In the genomic region with DNA sequence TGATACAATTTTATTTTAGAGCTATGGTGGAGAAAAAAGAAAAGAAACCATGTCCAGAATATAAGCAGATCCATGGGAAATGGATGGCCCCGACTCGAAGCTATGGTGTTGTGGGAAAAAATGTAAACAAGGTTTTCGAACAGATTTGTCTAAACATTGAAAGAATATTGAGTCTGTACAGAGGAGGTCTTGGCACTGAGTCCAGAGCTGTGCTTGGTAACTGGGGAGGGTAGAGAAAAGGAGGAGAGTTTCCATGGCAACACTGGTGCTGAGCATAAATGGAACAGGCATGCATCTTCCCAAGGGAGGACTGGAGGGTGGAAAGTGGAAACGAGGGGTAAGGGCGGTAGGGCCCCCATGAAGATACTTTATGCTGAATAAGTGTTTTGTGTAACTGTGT, we compare ENCODE assay signal across 9 mouse cellular contexts.
DNase-seq lines count a peak whose midpoint lies in the region; ATAC-seq and TF ChIP-seq lines count a peak whose summit lies in the region.
"Had no signal": no experiment of that assay in that cellular context is flagged by ENCODE, and none has a peak within 500 bp of the region (broad histone marks: within the 10 kb centered on the region; RNA-seq: fewer than 3 reads in every experiment).

No protein-coding gene starts in this region.

- H3K9me3 ChIP-seq in forebrain, embryonic 10.5 days, result no peaks in the 10 kb centered on the region
- H3K9me3 ChIP-seq in neural tube, embryonic 11.5 days (ENCODE audit: control insufficient read depth, low read length), result no peaks in the 10 kb centered on the region
- H3K9me3 ChIP-seq: limb, embryonic 12.5 days had no signal

- peak; percentile 78 for ATAC-seq in neural tube, embryonic 11.5 days (ENCODE audit: insufficient read depth, low FRiP score, low TSS enrichment)
- no peak for ATAC-seq in erythroblast, adult 5-6 weeks (replicated peaks; ENCODE audit: low FRiP score, poor library complexity, severe bottlenecking)

- no peak overlapping the region for H3K9ac ChIP-seq in neural tube, embryonic 11.5 days (ENCODE audit: low read length)
- no peak overlapping the region for H3K9ac ChIP-seq in heart, adult 2 months (ENCODE audit: low read depth, low read length)
- H3K9ac ChIP-seq: limb, embryonic 12.5 days had no signal

- 0 out of 2 replicates have a peak, but pooled peaks cover 4% of the 10 kb centered on the region for H3K4me1 ChIP-seq in cortical plate, adult 2 months (ENCODE audit: control insufficient read depth, insufficient read depth, low read length)
- H3K4me1 ChIP-seq in forebrain, embryonic 10.5 days, result peaks cover 40% of the 10 kb centered on the region
- H3K4me1 ChIP-seq in neural tube, embryonic 11.5 days (ENCODE audit: control insufficient read depth, insufficient read depth, low read length), result peaks cover 8% of the 10 kb centered on the region; the same call in 1 of the 2 replicates
- peaks cover 2% of the 10 kb centered on the region; the same call in 1 of the 2 replicates for H3K4me1 ChIP-seq in heart, adult 2 months (ENCODE audit: control insufficient read depth, insufficient read depth, low read length)

- no peak for TF ChIP-seq POLR2A in cortical plate, adult 2 months (IDR thresholded peaks at IDR 0.05; ENCODE audit: extremely low read depth, insufficient read depth, low read length)
- no peak for TF ChIP-seq POLR2A in heart, adult 2 months (IDR thresholded peaks at IDR 0.05; ENCODE audit: insufficient read depth, low read depth, low read length)

- WGBS in forebrain, embryonic 10.5 days, result 46% methylated on average over 5 of the region's 5 CpGs
- 21% methylated on average over 5 of the region's 5 CpGs for WGBS in neural tube, embryonic 11.5 days
- WGBS in heart, adult 2 months, result 58% methylated on average over 5 of the region's 5 CpGs

- TF ChIP-seq CTCF in cortical plate, adult 2 months (IDR thresholded peaks at IDR 0.05; ENCODE audit: extremely low read depth, insufficient read depth, low read length), result no peak
- TF ChIP-seq CTCF in heart, adult 2 months (IDR thresholded peaks at IDR 0.05), result no peak

- intact Hi-C loops in heart, adult 2 months (cut with DNase I), result loop anchor here (2.0 kb wide), 3 partner anchors 1418 to 1540 kb away; no protein-coding TSS in a partner anchor

- H3K27ac ChIP-seq in cortical plate, adult 2 months (ENCODE audit: insufficient read depth, low read length), result 0 out of 2 replicates have a peak overlapping the region, but pooled peaks have one; percentile 18
- peak overlapping the region; percentile 84 for H3K27ac ChIP-seq in forebrain, embryonic 10.5 days
- H3K27ac ChIP-seq in neural tube, embryonic 11.5 days (ENCODE audit: low read depth, low read length), result no peak overlapping the region
- H3K27ac ChIP-seq in heart, adult 2 months, result no peak overlapping the region
- H3K27ac ChIP-seq: limb, embryonic 12.5 days had no signal

- DNase-seq in forebrain, embryonic 10.5 days (ENCODE audit: extremely low spot score, low spot score), result peak; percentile 43
- DNase-seq in layer of hippocampus, adult 9-11 months, result peak; percentile 79
- DNase-seq in neural tube, embryonic 11.5 days (ENCODE audit: low spot score), result peak; percentile 61
- DNase-seq in heart, adult 2 months, result no peak
- no peak for DNase-seq in c-Kit-positive CD71-positive TER-119-positive erythroid progenitor cells, embryonic 14.5 days (ENCODE audit: low spot score)
- DNase-seq in spleen, postnatal 10 days (ENCODE audit: low spot score in 2 of 2), result no peak

- no peak overlapping the region for H3K4me3 ChIP-seq in cortical plate, adult 2 months (ENCODE audit: insufficient read depth, low read length)
- no peak overlapping the region for H3K4me3 ChIP-seq in forebrain, embryonic 10.5 days
- no peak overlapping the region for H3K4me3 ChIP-seq in neural tube, embryonic 11.5 days (ENCODE audit: low read depth, low read length)
- H3K4me3 ChIP-seq in heart, adult 2 months, result no peak overlapping the region
- H3K4me3 ChIP-seq: limb, embryonic 12.5 days had no signal

- H3K79me2 ChIP-seq in heart, adult 2 months (replicated peaks; ENCODE audit: control insufficient read depth, insufficient read depth, low read length), result no peaks in the 10 kb centered on the region

- no peak for TF ChIP-seq EP300 in heart, adult 2 months (IDR thresholded peaks at IDR 0.05; ENCODE audit: insufficient read depth, low read depth, low read length)

- H3K36me3 ChIP-seq in forebrain, embryonic 10.5 days (replicated peaks), result 0 out of 2 replicates have a peak, but pooled peaks cover 1% of the 10 kb centered on the region
- no peaks in the 10 kb centered on the region for H3K36me3 ChIP-seq in neural tube, embryonic 11.5 days (ENCODE audit: control insufficient read depth, insufficient read depth, low read length)
- H3K36me3 ChIP-seq in heart, adult 2 months (ENCODE audit: control insufficient read depth, insufficient read depth, low read length), result no peaks in the 10 kb centered on the region
- H3K36me3 ChIP-seq: limb, embryonic 12.5 days had no signal

- H3K4me2 ChIP-seq in neural tube, embryonic 11.5 days (ENCODE audit: low read depth), result no peak overlapping the region
- H3K4me2 ChIP-seq: limb, embryonic 12.5 days had no signal

- no peaks in the 10 kb centered on the region for H3K27me3 ChIP-seq in forebrain, embryonic 10.5 days (ENCODE audit: poor library complexity, severe bottlenecking)
- no peaks in the 10 kb centered on the region for H3K27me3 ChIP-seq in neural tube, embryonic 11.5 days (ENCODE audit: control insufficient read depth, insufficient read depth, low read length)
- no peaks in the 10 kb centered on the region for H3K27me3 ChIP-seq in heart, adult 2 months (ENCODE audit: control insufficient read depth, insufficient read depth, low read length)
- H3K27me3 ChIP-seq: limb, embryonic 12.5 days had no signal

Comparison
In these comparisons a context has a peak if more than half of its experiments do, and no peak if none do; other contexts are left out.
1. H3K27ac ChIP-seq: peak in cortical plate, adult 2 months (single experiment) and forebrain, embryonic 10.5 days (single experiment); none in neural tube, embryonic 11.5 days (single experiment) and heart, adult 2 months (single experiment).
2. DNase-seq: peak in forebrain, embryonic 10.5 days (single experiment), layer of hippocampus, adult 9-11 months (single experiment) and neural tube, embryonic 11.5 days (single experiment); none in heart, adult 2 months (0 of 2), c-Kit-positive CD71-positive TER-119-positive erythroid progenitor cells, embryonic 14.5 days (single experiment) and spleen, postnatal 10 days (0 of 2).